Mouse (Mus musculus) heart, adult 2 months (tissue): ENCODE results near the gene Coro6. TPM values are rescaled to one million over a fixed set of nuclear protein-coding genes. Genes with fewer than 3 reads are reported as not detected.
A peak's percentile ranks its signal among the peaks of the same experiment; 100 is the strongest.

ENCODE experiments used
- DNase-seq, 2 experiments: peaks; one replicate each; pipeline ENCODE4 v3.0.0; 2021
- H3K27ac ChIP-seq: fragments of 200-600 bp; 2 replicates; pipeline ENCODE4 v1.8.1; 2022
- H3K27me3 ChIP-seq: fragments of 200-500 bp; 2 replicates; pipeline ENCODE4 v1.6.1; 2012; ENCODE audit warnings: mild to moderate bottlenecking, low read length, inconsistent platforms, mixed read lengths; ENCODE audit not compliant: control insufficient read depth, insufficient read depth
- H3K36me3 ChIP-seq: fragments of 200-500 bp; 2 replicates; pipeline ENCODE4 v1.6.1; 2012; ENCODE audit warnings: low read length, inconsistent platforms; ENCODE audit not compliant: control insufficient read depth, insufficient read depth
- H3K4me1 ChIP-seq: fragments of 200-500 bp; 2 replicates; pipeline ENCODE4 v1.6.1; 2011; ENCODE audit warnings: low read length; ENCODE audit not compliant: control insufficient read depth, insufficient read depth
- H3K4me3 ChIP-seq: fragments of 200-600 bp; 2 replicates; pipeline ENCODE4 v1.8.1; 2022
- H3K79me2 ChIP-seq: fragments of 200-500 bp; replicated peaks from 2 replicates; pipeline ENCODE4 v1.6.1; 2012; ENCODE audit warnings: mild to moderate bottlenecking, inconsistent platforms, low read length, moderate library complexity, mixed read lengths; ENCODE audit not compliant: control insufficient read depth, insufficient read depth
- H3K9ac ChIP-seq: fragments of 200-500 bp; 2 replicates; pipeline ENCODE4 v1.6.1; 2012; ENCODE audit warnings: low read depth, mild to moderate bottlenecking, control low read depth, inconsistent platforms, low read length, mixed read lengths
- CTCF ChIP-seq: fragments of 200-600 bp; IDR thresholded peaks from 2 replicates; pipeline ENCODE4 v1.8.1; 2022; ENCODE audit warnings: antibody characterized with exemption, mild to moderate bottlenecking, moderate library complexity
- EP300 ChIP-seq: fragments of 200-500 bp; IDR thresholded peaks from 2 replicates; pipeline ENCODE4 v1.6.1; 2011; ENCODE audit warnings: low read depth, low read length, control low read depth; ENCODE audit not compliant: insufficient read depth
- POLR2A ChIP-seq: fragments of 200-500 bp; IDR thresholded peaks from 2 replicates; pipeline ENCODE4 v1.6.1; 2011; ENCODE audit warnings: mild to moderate bottlenecking, low read depth, low read length, control low read depth; ENCODE audit not compliant: insufficient read depth
- WGBS: fragments of 180-500 bp; shearing (Covaris S2); methylation state at CpG from one replicate; pipeline ENCODE4 v1.1.7; 2018; 5-methylcytosine and 5-hydroxymethylcytosine counted together
- intact Hi-C: fragments of 180-260 bp; cut with DNase I; formaldehyde crosslinking; loops from one replicate; pipeline ENCODE4 v1.15.1; 2025
- polyA plus RNA-seq: library from polyadenylated mRNA; depleted of rRNA; stranded (reverse); fragments of >200 nt; gene quantifications from 2 replicates; pipeline ENCODE4 v1.2.3, GENCODE M21; 2012
- total RNA-seq, 2 experiments: library from RNA; stranded (reverse); gene quantifications; 2 replicates each; pipeline ENCODE4 v1.2.3; 2021

The Coro6 gene
- total and polyA plus RNA-seq, 3 experiments: 207 to 482 (median 213) TPM

- intact Hi-C loops: loop anchor here (2.0 to 10.0 kb wide), 3 partner anchors 32 to 372 kb away; no protein-coding TSS in a partner anchor
- WGBS: 9% methylated on average over 25 of the region's 25 CpGs
- peaks cover 4% of the 10 kb centered on the region; the same call in 1 of the 2 replicates for H3K36me3 ChIP-seq
- peak overlapping the region; percentile 39 for H3K9ac ChIP-seq
- no peaks in the 10 kb centered on the region for H3K27me3 ChIP-seq
- H3K4me1 ChIP-seq: peaks cover 16% of the 10 kb centered on the region
- DNase-seq: peak; percentile 87 to 88
- TF ChIP-seq CTCF (peak; percentile 98), EP300 (no peak), POLR2A (0 out of 2 replicates have a peak, but pooled peaks have one; percentile 14)
- peak overlapping the region; percentile 48 for H3K27ac ChIP-seq
- no peak overlapping the region for H3K4me3 ChIP-seq
- H3K79me2 ChIP-seq: no peaks in the 10 kb centered on the region
Observed at GRCm38 (mm10) chr11:77467157-77467556, 4.9 kb downstream of the Coro6 start.

GRCm38 (mm10) chr11:77467784-77468183 lies 5.6 kb downstream of the Coro6 start:
- Histone ChIP-seq H3K27ac (no peak overlapping the region), H3K4me1 (peaks cover 16% of the 10 kb centered on the region), H3K27me3 (no peaks in the 10 kb centered on the region), H3K9ac (peak overlapping the region; percentile 22; the same call in 1 of the 2 replicates), H3K4me3 (no peak overlapping the region), H3K36me3 (peaks cover 4% of the 10 kb centered on the region; the same call in 1 of the 2 replicates), H3K79me2 (no peaks in the 10 kb centered on the region)
- TF ChIP-seq CTCF (peak; percentile 90), POLR2A (no peak; the same call in 1 of the 2 replicates), EP300 (peak; percentile 59; the same call in 1 of the 2 replicates)
- WGBS: 24% methylated on average over 20 of the region's 20 CpGs
- peak; percentile 80 to 84 for DNase-seq
- intact Hi-C loops: loop anchor here (2.0 to 10.0 kb wide), 3 partner anchors 31 to 373 kb away; no protein-coding TSS in a partner anchor

GRCm38 (mm10) chr11:77468397-77468796 lies 6.2 kb downstream of the Coro6 start:
- DNase-seq: no peak
- Histone ChIP-seq H3K4me3 (no peak overlapping the region), H3K36me3 (peaks cover 4% of the 10 kb centered on the region; the same call in 1 of the 2 replicates), H3K27ac (no peak overlapping the region), H3K4me1 (peaks cover 16% of the 10 kb centered on the region), H3K9ac (no peak overlapping the region), H3K27me3 (no peaks in the 10 kb centered on the region), H3K79me2 (no peaks in the 10 kb centered on the region)
- no peak for TF ChIP-seq EP300
- no peak for TF ChIP-seq CTCF
- TF ChIP-seq POLR2A: no peak
- 93% methylated on average over 9 of the region's 9 CpGs for WGBS
- intact Hi-C loops: loop anchor here (10.0 kb wide), 1 partner anchor 374 kb away; no protein-coding TSS in a partner anchor

- no peaks in the 10 kb centered on the region for H3K79me2 ChIP-seq
- no peaks in the 10 kb centered on the region for H3K27me3 ChIP-seq
- no peak overlapping the region for H3K4me3 ChIP-seq
- 83% methylated on average over 29 of the region's 29 CpGs for WGBS
- no peak overlapping the region for H3K9ac ChIP-seq
- no peaks in the 10 kb centered on the region for H3K36me3 ChIP-seq
- H3K27ac ChIP-seq: no peak overlapping the region
- intact Hi-C loops: no loop called here
- no peaks in the 10 kb centered on the region; the same call in 1 of the 2 replicates for H3K4me1 ChIP-seq
- no peak for DNase-seq
- TF ChIP-seq CTCF: no peak
Observed at GRCm38 (mm10) chr11:77471407-77471806, 9.2 kb downstream of the Coro6 start.

- Histone ChIP-seq H3K27me3 (no peaks in the 10 kb centered on the region), H3K36me3 (no peaks in the 10 kb centered on the region), H3K9ac (no peak overlapping the region), H3K27ac (no peak overlapping the region), H3K4me1 (no peaks in the 10 kb centered on the region), H3K4me3 (no peak overlapping the region), H3K79me2 (no peaks in the 10 kb centered on the region)
- no peak for DNase-seq
- intact Hi-C loops: no loop called here
- TF ChIP-seq CTCF: no peak
- no peak for TF ChIP-seq POLR2A
- TF ChIP-seq EP300: no peak
- 89% methylated on average over 16 of the region's 16 CpGs for WGBS
Observed at GRCm38 (mm10) chr11:77472775-77473174, 10.6 kb downstream of the Coro6 start.

- WGBS: 96% methylated on average over 14 of the region's 14 CpGs
- intact Hi-C loops: no loop called here
- H3K79me2 ChIP-seq: no peaks in the 10 kb centered on the region
- H3K4me1 ChIP-seq: no peaks in the 10 kb centered on the region
- no peaks in the 10 kb centered on the region for H3K36me3 ChIP-seq
- DNase-seq: no peak
- no peak overlapping the region for H3K9ac ChIP-seq
- no peaks in the 10 kb centered on the region for H3K27me3 ChIP-seq
- H3K4me3 ChIP-seq: no peak overlapping the region
- TF ChIP-seq EP300: no peak
- no peak for TF ChIP-seq POLR2A
- no peak for TF ChIP-seq CTCF
- no peak overlapping the region for H3K27ac ChIP-seq
Observed at GRCm38 (mm10) chr11:77476216-77476615, 14.0 kb downstream of the Coro6 start.

GRCm38 (mm10) chr11:77476895-77477294 lies 14.7 kb downstream of the Coro6 start:
- intact Hi-C loops: no loop called here
- Histone ChIP-seq H3K9ac (no peak overlapping the region), H3K27ac (no peak overlapping the region), H3K36me3 (no peaks in the 10 kb centered on the region), H3K4me3 (no peak overlapping the region), H3K79me2 (no peaks in the 10 kb centered on the region), H3K27me3 (no peaks in the 10 kb centered on the region), H3K4me1 (no peaks in the 10 kb centered on the region)
- no peak for DNase-seq
- no peak for TF ChIP-seq POLR2A
- no peak for TF ChIP-seq CTCF
- no peak for TF ChIP-seq EP300
- WGBS: 94% methylated on average over 6 of the region's 6 CpGs
